Mouse (Mus musculus): Measurements from ENCODE around the gene Lef1. TPM values are rescaled to one million over a fixed set of nuclear protein-coding genes. Genes with fewer than 3 reads are reported as not detected.

Lef1 gene
- 257 TPM for polyA plus RNA-seq (2017; shearing (Covaris generic))

DNA sequence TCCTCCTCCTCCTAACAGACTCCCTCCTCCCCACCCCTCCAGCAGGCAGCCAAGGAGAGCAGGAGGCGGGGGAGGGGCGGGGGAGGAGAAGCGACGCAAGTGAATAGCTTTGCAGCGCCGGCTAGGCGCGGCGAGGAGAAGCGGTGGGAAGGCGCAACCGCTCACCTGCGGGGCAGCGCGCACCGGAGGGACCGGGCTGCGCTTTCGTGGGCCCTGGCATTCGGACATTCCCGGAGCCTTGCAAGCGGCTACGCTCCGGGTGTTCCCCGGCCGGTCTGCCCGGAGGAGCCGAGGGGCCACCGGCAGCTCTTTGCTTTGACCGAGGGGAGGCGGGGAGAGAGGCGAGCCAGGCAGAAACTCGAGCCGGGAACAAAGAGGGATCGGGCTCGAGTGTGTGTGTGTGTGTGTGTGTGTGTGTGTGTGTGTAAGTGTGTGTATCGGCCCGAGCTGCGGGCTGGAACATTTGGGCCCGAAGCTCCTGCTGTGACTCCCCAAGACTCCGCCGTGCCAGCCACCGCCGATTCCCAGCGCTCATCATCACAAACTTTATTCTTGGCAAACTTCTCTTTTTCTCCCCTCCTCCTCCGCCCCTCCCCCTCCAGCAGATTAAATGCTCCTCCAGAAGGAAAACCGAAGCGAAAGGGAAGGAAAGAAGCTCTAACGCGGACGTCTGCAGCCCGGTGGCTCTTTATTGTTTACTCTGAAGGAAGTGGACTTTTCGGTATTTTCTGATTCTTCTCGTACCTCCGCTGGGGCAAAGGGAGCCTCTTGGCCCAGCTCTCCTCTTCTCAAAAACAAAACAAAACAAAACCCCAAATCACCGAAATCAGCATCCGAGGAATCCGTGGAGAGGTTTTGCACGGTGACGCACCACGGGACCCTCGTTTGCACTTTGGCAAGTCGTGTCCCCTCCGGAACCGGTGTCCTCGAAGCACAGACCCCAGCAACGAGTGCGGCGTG lies at the start of gene Lef1:
Lef1 (plus strand) TSS at position 281 of the 960 bp plus-strand sequence.

DNA sequence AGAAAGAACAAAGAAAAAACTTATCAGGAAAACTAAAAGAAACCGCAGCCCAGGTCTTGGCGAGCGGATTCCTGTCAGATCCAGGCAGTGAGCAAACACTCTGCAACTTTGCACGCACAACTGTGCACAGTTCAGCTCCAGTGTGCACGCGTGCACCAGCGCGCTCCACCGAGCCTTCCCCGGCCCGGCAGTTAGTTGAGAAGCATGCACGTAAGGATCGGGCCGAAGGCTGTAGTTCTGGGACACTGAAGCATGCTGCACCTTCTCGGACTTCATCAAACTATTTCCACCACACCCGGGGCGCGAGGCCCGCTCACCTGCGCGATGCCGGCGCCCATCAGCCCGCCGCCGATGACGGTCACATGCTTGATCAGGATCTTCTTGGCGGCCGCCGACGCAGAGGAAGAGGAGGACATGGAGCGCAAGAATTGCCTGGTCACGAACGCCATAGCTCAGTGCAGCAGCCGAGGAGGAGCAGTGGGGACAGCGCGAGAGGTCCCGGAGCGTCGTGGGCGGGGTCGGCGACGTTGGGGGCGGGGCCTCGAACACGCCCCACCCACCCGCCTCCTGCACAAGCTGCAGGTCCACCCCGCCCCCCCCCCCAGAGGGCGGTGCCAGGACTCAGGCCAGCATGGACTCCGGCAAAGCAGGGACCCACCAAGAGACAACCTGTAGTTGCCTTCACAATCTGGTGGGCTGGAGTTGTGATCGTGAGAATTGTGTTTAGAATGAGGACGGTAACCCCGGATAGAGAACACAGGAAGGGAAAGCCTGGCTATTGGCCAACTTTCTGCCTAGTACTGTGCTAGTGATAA lies 161.5 kb downstream of the Lef1 start, which contains the start of gene Hadh:
Hadh (minus strand) TSS at position 543 of the 815 bp plus-strand sequence.

Other genes with a start within 250 kb of the Lef1 start
- 79.2 TPM for gene Hadh, start 161.6 kb downstream of the Lef1 start, polyA plus RNA-seq (2017; shearing (Covaris generic))
- gene Cyp2u1, start 192.8 kb downstream of the Lef1 start, polyA plus RNA-seq (2017; shearing (Covaris generic)), result 1.6 TPM